Mouse (Mus musculus) left cerebral cortex, postnatal 25 days (tissue): ENCODE data around the gene Rps18. TPM values are rescaled to one million over a fixed set of nuclear protein-coding genes. Genes with fewer than 3 reads are reported as not detected.

Experiments
- DNase-seq, 2 experiments: peaks; one replicate each; pipeline ENCODE4 v3.0.0; 2022; ENCODE audit warnings: low spot score in 2 of 2, mixed read lengths in 1 of 2
- intact Hi-C: fragments of 180-260 bp; cut with DNase I; formaldehyde crosslinking; loops from one replicate; pipeline ENCODE4 v1.15.1; 2025
- total RNA-seq, 2 experiments: library from RNA; stranded (reverse); gene quantifications; 2 replicates each; pipeline ENCODE4 v1.2.3; 2021

The Rps18 gene
- total RNA-seq, 2 experiments from 2014 or later: 296 to 299 TPM

DNA sequence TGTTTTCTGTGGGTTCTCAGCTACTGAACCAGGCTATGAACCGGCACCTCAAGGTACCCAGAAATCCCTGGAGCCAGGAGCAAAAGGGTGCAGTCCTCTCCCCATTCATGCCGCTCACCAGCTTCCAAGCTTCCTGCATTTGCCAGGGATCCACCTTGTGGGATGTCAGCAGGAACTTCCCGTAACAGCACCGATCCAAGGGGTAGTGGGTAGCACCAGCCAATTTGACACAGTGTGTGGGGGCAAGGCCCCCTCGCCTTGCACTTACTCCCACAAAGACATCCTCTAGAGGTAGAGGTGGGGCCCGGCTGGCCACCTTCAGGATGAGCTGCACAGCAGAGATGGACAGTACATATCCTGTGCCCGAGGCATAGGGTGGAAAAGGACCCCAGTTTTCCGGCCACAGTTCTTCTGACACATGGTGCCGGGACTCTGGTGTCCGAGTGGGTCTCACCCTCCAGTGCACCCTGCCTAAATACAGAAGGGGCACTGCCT lies 5.6 kb downstream of the Rps18 start:
- DNase-seq: no peak
- intact Hi-C loops: no loop called here

DNA sequence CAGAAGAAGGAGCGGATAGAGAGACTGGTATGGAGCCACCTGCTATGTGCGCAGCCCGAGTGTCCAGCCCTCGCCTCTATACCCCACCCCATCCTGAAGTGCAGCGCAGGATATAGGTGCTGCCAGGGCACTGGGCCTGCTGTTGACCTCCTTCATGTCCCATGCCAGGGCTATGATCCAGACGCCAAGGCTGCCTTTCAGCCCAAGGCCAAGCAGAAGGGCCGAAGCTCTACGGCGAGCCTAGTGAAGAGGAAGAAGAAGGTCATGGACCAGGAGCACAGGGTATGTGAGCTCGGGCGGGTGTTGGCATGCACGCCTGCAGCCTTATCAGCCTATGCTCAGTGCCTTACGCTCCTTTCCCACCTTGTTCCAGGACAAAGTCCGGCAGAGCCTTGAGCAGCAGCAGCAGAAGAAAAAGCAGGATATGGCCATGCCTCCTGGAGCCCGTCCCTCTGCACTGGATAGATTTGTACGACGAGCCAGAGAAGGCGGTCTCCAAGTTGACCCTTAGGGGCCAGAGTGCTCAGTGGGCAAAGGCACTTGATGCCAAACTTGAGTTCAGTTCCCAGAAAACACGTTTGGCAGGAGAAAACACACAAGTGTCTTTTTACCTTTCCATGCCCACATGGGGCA lies 6.8 kb downstream of the Rps18 start:
- intact Hi-C loops: no loop called here

DNA sequence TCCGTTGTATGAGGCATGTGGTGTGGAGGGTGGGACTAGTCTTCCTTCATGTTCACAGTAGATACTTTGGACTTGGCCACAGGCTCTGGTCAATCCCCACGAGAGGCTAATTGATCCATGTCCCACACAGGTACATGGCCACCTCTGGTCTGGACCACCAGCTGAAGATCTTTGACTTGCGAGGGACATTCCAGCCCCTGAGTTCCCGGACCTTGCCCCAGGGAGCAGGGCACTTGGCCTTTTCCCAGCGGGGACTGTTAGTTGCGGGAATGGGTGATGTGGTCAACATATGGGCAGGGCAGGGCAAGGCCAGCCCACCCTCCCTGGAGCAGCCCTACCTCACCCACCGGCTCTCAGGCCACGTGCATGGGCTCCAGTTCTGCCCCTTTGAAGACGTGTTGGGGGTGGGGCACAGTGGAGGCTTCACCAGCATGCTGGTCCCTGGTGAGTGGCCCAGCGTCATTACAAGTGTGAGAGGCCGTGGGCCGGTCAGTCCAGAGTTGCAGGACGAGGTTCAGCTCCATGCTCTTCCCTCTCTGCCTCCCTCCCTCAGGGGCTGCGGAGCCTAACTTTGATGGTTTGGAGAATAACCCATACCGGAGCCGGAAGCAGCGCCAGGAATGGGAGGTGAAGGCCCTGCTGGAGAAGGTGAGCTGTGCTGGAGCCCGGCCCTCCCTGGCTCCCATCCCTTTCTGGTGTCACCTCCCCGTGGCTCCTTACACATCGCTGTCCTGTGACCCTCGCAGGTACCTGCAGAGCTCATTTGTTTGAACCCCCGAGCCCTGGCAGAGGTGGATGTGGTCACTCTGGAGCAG lies 7.5 kb downstream of the Rps18 start:
- intact Hi-C loops: no loop called here
- no peak for DNase-seq

More for the DNA sequence above, 6.8 kb downstream of the Rps18 start:
- no peak for DNase-seq

DNA sequence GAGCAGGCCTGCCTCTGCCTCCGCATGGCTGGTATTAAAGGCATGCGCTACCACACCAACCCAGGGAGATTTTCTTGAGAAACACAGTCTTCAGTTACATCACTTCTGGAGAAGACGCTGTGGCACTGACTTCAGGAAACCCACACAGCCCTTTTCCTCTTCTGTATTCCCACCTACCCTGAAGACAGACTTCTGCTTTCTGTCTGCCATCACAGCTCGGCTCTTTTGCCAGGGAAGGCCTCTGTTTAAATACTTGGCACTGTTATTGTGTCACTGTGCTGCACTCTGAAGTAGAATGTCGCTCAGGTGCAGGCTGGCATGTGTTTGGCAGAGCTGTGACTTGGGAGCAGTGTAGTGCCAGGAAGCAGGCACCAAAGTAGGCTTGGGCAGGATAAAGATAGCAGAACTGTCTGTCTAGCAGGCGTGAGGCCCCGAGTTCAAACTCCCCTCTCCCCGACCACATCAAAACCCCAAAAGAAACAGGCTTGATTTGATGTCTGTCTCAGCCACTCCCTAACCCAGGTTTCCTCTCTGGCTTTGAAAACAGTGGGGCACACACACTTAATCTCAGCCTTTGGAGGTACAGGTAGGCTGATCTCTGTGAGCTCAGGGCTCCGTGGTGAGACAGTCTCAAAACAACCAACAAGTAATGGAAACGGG lies 8.2 kb downstream of the Rps18 start:
- peak in 1 of 2 experiments; percentile 63 for DNase-seq
- intact Hi-C loops: no loop called here

DNA sequence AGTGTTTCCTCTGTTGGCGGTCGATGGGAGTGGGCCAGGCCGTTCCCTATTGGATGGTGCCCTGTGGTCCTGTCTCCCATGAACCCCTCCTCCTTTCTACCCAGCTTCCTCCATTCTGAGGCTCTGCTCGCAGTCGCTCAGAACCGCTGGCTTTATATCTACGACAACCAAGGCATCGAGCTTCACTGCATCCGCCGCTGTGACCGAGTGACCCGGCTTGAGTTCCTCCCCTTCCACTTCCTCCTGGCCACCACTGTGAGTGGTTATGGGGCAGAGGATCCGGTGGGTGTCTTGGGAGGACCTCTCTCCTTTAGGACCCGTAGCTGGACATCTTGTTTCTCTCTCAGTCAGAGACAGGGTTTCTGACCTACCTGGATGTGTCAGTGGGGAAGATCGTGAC lies 12.3 kb downstream of the Rps18 start:
- intact Hi-C loops: no loop called here
- no peak for DNase-seq

GRCm38 (mm10) chr17:33941381-33941780 lies 14.4 kb downstream of the Rps18 start:
- intact Hi-C loops: no loop called here
- no peak for DNase-seq

DNA sequence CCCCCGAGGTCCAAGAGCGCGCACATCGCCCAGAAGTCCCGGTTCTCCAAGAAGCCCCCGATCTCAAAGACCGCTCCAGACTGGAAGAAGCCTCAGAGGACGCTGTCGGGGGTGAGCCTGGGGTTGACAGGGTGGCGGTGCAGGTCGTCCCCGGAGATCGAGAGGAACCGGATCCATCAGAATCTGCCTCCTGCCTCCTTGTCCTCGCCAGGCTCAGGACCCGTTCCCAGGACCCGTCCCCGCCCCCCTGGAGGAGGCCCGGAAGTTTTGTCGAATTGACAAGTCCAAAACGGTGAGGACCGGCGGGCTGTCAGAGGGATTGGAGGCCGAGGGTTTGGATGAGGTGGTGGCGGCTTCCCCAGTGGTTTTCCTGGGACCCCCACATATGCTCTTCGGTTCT lies 14.8 kb downstream of the Rps18 start:
- no peak for DNase-seq
- intact Hi-C loops: loop anchor here (1.0 kb wide), 2 partner anchors 10 to 14 kb away; partner anchors contain the start of genes B3galt4 and Vps52

DNA sequence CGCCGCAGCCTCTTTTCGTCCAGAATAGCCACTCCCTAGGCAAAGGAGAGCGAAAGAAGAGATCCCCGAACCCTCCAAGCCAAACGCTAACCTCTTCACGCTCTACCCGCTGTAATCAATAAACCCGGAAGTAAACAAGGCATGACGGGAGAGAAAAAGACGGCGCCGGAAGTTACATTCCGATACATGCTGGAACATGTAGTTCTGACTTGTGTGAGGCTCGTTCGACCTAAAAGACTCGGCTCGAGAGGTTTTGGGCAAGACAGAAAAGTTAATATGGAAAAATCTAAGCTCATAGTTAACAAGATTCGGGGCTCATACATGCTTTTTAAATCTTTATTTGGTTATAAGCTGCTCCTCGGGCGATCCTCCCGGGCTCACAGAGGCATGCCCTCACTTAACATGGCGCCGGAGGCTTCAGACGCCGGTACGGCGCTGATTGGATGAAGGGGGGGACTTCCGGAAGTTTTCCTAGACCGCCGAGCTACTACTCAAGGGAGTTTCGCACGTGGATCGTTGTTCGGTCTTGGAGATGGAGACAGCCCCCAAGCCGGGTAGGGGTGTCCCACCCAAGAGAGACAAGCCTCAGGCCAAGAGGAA lies 15.5 kb downstream of the Rps18 start, which contains the start of the genes Pfdn6 and Wdr46:
Gene Pfdn6, minus strand, starts transcription at position 138 of the 600 bp plus-strand sequence.
Gene Wdr46, plus strand, starts transcription at position 455 of the 600 bp plus-strand sequence.
- DNase-seq: peak; percentile 90 to 95
- intact Hi-C loops: loop anchor here (1.0 kb wide), 2 partner anchors 11 to 15 kb away; partner anchors contain the start of genes B3galt4 and Vps52

DNA sequence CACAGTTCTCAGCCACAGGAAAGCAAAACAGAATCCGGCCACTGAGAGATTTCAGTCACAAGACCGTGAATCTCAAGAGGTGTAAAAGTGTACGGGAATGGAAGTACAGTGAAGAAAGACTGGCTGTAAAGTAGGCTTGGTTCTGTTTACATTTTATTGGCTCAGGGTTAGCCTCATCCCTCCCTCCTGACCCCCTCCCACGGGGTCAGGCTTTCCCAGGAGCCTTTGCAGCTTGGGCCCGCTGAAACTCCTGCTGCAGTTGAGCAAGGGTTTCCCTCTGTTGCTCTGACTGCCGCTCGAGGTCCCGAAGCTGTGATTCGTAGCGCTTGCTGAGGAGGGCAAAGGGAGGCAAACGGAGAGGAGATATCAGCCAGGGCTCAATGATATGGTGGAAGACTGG lies 17.0 kb downstream of the Rps18 start:
- DNase-seq: no peak
- intact Hi-C loops: no loop called here

GRCm38 (mm10) chr17:33936993-33937392 lies 18.8 kb downstream of the Rps18 start:
- no peak for DNase-seq
- intact Hi-C loops: no loop called here

- intact Hi-C loops: no loop called here
- DNase-seq: no peak
Measured at GRCm38 (mm10) chr17:33935422-33936055, 20.3 kb downstream of the Rps18 start.

GRCm38 (mm10) chr17:33932970-33933369 lies 22.8 kb downstream of the Rps18 start:
- intact Hi-C loops: no loop called here
- no peak for DNase-seq

DNA sequence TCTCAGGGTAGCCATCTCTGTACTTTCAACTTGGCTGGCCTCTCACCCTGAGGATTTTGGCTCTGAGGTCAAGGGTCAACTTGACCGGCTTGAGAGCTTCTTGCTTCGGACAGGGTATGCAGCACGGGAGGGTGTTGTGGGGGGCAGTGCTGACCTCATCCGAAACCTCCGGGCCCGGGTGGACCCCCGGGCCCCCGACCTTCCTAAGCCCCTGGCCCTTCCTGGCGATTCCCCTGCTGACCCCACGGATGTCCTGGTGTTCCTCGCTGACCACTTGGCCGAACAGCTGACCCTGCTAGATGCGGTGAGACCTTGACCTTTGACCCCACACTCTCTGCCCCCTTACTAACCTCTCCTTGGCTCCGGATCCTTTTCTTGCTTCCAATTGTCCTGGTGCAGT lies 23.4 kb downstream of the Rps18 start:
- intact Hi-C loops: no loop called here
- no peak for DNase-seq

DNA sequence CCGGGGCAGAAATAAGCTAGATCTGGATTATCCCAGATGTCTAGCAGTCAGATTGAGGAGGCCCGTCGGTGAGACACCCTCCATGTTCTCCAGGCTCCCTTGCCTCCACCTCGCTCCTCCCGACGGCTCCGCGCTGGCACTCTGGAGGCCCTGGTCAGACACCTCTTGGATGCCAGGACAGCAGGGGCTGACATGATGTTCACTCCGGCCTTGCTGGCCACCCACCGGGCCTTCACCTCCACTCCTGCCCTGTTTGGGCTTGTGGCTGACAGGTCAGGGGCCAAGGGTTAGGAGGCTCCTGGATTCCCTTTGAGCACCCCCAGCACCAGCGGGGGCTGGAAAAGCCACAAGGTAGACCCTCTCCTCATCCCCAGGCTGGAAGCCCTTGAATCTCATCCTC lies 23.9 kb downstream of the Rps18 start:
- intact Hi-C loops: no loop called here
- no peak for DNase-seq

- DNase-seq: no peak
Measured at GRCm38 (mm10) chr17:33931159-33931866, 24.5 kb downstream of the Rps18 start.

GRCm38 (mm10) chr17:33930280-33931158 lies 25.3 kb downstream of the Rps18 start:
- intact Hi-C loops: no loop called here
- peak; percentile 74 to 79 for DNase-seq

More at GRCm38 (mm10) chr17:33931159-33931866, 24.5 kb downstream of the Rps18 start:
- intact Hi-C loops: no loop called here

DNA sequence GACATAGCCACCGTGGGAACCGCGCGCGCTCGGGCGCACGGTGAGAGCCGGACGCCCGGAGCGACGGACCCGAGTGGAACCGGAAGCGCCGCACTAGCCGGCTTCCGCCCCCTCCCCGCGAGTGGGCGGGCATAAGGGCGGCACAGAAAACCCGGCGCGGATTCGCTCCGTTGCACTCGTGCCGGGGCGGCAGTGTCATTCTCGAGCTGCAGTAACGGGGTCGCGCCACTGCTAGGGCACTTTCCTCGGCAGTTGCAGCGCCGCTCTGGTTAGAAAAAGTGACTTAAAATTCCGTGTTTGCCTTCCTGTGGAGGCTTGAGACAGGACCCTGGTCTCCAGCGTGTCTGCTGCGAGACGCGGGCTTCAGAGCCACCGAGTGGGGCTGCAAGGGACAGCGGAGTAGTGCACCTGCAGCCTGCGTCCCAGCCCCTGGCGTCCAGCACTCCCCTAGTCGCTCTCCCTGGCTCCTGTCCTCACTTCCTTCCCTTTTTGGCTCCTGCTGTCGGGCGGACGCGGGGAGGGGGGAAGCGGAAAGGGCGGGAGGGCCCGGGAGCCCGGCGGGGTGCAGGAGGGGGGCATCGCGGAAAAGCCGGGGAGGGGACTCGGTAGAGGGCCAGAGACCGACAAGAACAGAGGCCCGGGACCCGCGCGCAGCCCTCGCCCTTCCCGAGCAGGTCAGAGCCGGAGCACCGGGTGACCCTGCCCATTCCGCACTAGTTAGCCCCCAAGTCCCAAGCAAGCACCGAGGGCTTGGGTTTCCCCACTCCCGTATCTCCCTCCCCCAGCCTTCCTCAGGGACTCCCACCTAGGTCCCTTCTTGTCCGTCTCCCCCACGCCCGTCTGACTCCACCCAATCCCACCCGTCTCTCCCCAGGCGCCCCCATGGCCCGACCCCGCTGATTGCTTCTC lies 26.2 kb downstream of the Rps18 start, which contains the start of gene Rgl2:
Gene Rgl2, plus strand, starts transcription at position 173 of the 909 bp plus-strand sequence.
- intact Hi-C loops: loop anchor here (1.0 kb wide), 1 partner anchor 22 kb away; the partner anchor contains the start of gene B3galt4
- peak; percentile 94 for DNase-seq
